Mouse (Mus musculus): ENCODE data around the gene Olfr66.

GRCm38 (mm10) chr7:103854669-103855068, 31.4 kb downstream of the Olfr66 start:
- TF ChIP-seq GATA1 (IDR thresholded peaks at IDR 0.05; ENCODE audit: borderline replicate concordance, low read length) (no peak), FLI1 (IDR thresholded peaks at IDR 0.05; ENCODE audit: low read length) (no peak)

Measured in megakaryocyte, embryonic 14.5 days (primary cell).